Mouse (Mus musculus) activated CD4-positive, CD25-positive, alpha-beta regulatory T cell, adult 9 weeks (primary cell): ENCODE data around the gene E330009J07Rik. TPM values are rescaled to one million over a fixed set of nuclear protein-coding genes. Genes with fewer than 3 reads are reported as not detected.

Source experiments
- polyA plus RNA-seq: library from polyadenylated mRNA; unstranded; fragments of 100-300 nt; shearing (Covaris generic); gene quantifications from one replicate; pipeline ENCODE4 v1.2.1, GENCODE M21; 2017

Gene E330009J07Rik
- polyA plus RNA-seq, result 6.7 TPM

DNA sequence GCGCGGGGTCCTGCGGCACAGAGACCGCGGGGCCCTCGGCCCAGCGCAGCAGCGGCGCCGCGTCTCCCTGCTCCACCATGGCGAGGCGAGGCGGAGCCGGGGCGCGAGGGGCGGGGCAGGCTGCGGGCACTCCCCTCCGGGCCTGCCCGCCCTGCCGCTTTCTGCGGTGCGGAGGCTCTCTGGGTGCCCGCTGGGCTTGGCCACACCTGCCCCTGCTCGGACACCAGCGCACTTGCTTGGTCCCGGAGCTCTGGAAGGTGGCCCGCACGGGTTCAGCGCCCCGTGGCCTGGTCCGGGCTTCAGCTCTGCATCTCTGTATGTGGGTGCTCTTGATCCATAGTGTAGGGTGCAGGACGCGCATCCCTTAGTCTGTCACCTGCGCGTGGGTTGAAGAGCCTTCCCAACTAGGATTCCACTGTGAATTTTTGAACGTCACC, at the start of gene E330009J07Rik:
Gene E330009J07Rik, minus strand, starts transcription at position 89 of the 437 bp plus-strand sequence.

GRCm38 (mm10) chr6:40470916-40471719, 35.2 kb upstream of the E330009J07Rik start, which contains the start of gene Ssbp1:
TSS of gene Ssbp1 (plus strand) at chr6:40471352.

GRCm38 (mm10) chr6:40438936-40439335, 3.0 kb upstream of the E330009J07Rik start, which contains the start of gene Wee2:
TSS of gene Wee2 (plus strand) at chr6:40439088.

Other genes starting within 250 kb of the E330009J07Rik start
- 46.8 TPM for gene Agk, start 111.0 kb downstream of the E330009J07Rik start, polyA plus RNA-seq
- not detected for gene Wee2, start 3.0 kb upstream of the E330009J07Rik start, polyA plus RNA-seq
- gene Ssbp1, start 35.2 kb upstream of the E330009J07Rik start, polyA plus RNA-seq, result 135 TPM
- gene Tas2r137, start 55.1 kb upstream of the E330009J07Rik start, polyA plus RNA-seq, result not detected
- not detected for gene Tas2r108, start 57.4 kb upstream of the E330009J07Rik start, polyA plus RNA-seq
- not detected for gene Prss37, start 83.4 kb upstream of the E330009J07Rik start, polyA plus RNA-seq
- gene Olfr461, start 118.9 kb upstream of the E330009J07Rik start, polyA plus RNA-seq, result not detected
- gene Olfr460, start 133.4 kb upstream of the E330009J07Rik start, polyA plus RNA-seq, result not detected
- gene Clec5a, start 149.7 kb upstream of the E330009J07Rik start, polyA plus RNA-seq, result not detected
- not detected for gene Tas2r138, start 177.2 kb upstream of the E330009J07Rik start, polyA plus RNA-seq
- gene Mgam, start 192.7 kb upstream of the E330009J07Rik start, polyA plus RNA-seq, result 0.12 TPM